Mouse (Mus musculus) heart, postnatal 0 days (tissue): ENCODE data around the gene Defb19.

ENCODE experiments used
- CTCF ChIP-seq: IDR thresholded peaks from 2 replicates; pipeline ENCODE4 v1.5.1; 2016; ENCODE audit warnings: antibody characterized with exemption, control low read depth, low read depth
- EP300 ChIP-seq: IDR thresholded peaks from 2 replicates; pipeline ENCODE4 v1.6.1; 2016; ENCODE audit warnings: antibody characterized with exemption, low read depth

GRCm38 (mm10) chr2:152588450-152588849 lies 8.3 kb upstream of the Defb19 start:
- no peak for TF ChIP-seq CTCF
- no peak for TF ChIP-seq EP300
